ENCODE assay signal across 22 mouse cellular contexts in the genomic region with DNA sequence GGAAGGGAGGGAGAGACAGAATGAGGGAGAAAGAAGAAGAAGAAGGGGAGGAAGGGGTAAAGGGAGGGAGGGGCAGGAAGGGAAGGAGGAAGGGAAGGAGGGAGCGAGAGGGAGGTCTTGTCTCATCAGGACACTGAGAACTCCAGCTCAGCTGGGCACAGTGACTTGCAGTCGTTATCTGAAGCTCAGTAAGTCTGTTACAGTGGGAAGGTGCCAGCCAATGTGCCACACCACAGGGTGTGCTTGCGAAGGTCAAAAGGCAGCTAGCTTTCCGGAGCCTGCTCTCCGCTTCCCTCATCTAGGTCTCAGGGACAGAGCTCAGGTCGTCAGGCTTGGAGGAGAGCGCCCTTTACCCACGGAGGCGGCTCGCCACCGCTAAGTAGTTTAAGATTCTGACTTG.
DNase-seq lines count a peak whose midpoint lies in the region; ATAC-seq and TF ChIP-seq lines count a peak whose summit lies in the region.
"Had no signal": no experiment of that assay in that cellular context is flagged by ENCODE, and none has a peak within 500 bp of the region (broad histone marks: within the 10 kb centered on the region; RNA-seq: fewer than 3 reads in every experiment).

No protein-coding gene starts in this region.

- TF ChIP-seq EP300 in heart, adult 2 months (IDR thresholded peaks at IDR 0.05; ENCODE audit: insufficient read depth, low read depth, low read length) = peak; percentile 65; the same call in 1 of the 2 replicates
- TF ChIP-seq EP300 in stomach, postnatal 0 days (optimal IDR thresholded peaks at IDR 0.05) = no peak

- TF ChIP-seq CTCF in heart, adult 2 months (IDR thresholded peaks at IDR 0.05) = no peak
- TF ChIP-seq CTCF in stomach, postnatal 0 days (IDR thresholded peaks at IDR 0.05; ENCODE audit: low read depth) = no peak
- no peak for TF ChIP-seq CTCF in gastrocnemius, adult 2 months (IDR thresholded peaks at IDR 0.05)

- peaks cover 25% of the 10 kb centered on the region for H3K4me1 ChIP-seq in heart, adult 2 months (ENCODE audit: control insufficient read depth, insufficient read depth, low read length)
- H3K4me1 ChIP-seq in megakaryocyte, embryonic 14.5 days = peaks cover 9% of the 10 kb centered on the region
- peaks cover 18% of the 10 kb centered on the region for H3K4me1 ChIP-seq in intestine, embryonic 14.5 days (replicated peaks; ENCODE audit: control insufficient read depth, insufficient read depth, low read length)
- H3K4me1 ChIP-seq in stomach, postnatal 0 days (replicated peaks; ENCODE audit: control insufficient read depth, insufficient read depth) = 0 out of 2 replicates have a peak, but pooled peaks cover 5% of the 10 kb centered on the region

- H3K79me2 ChIP-seq in heart, adult 2 months (replicated peaks; ENCODE audit: control insufficient read depth, insufficient read depth, low read length) = no peaks in the 10 kb centered on the region

- intact Hi-C loops in heart, adult 2 months (cut with DNase I) = no loop called here
- intact Hi-C loops in heart, postnatal 36 days (cut with DNase I) = loop anchor here (5.0 kb wide), 1 partner anchor 49 kb away; no protein-coding TSS in a partner anchor
- intact Hi-C loops in gastrocnemius, adult 2 months (cut with DNase I) = no loop called here

- ATAC-seq in megakaryocyte, adult 5-6 weeks (ENCODE audit: poor library complexity, severe bottlenecking) = no peak
- ATAC-seq in intestine, embryonic 14.5 days (replicated peaks; ENCODE audit: low FRiP score, low TSS enrichment, low read depth) = no peak
- no peak for ATAC-seq in stomach, postnatal 0 days (ENCODE audit: low FRiP score, low TSS enrichment)
- ATAC-seq: forebrain, embryonic 16.5 days; lung, postnatal 0 days; midbrain, embryonic 16.5 days had no signal

- TF ChIP-seq POLR2A in heart, adult 2 months (IDR thresholded peaks at IDR 0.05; ENCODE audit: insufficient read depth, low read depth, low read length) = no peak

- WGBS in heart, adult 2 months = 50% methylated on average over 11 of the region's 11 CpGs
- 56% methylated on average over 11 of the region's 11 CpGs for WGBS in intestine, embryonic 14.5 days
- 44% methylated on average over 11 of the region's 11 CpGs for WGBS in stomach, postnatal 0 days

- H3K4me2 ChIP-seq in intestine, embryonic 14.5 days (ENCODE audit: low read length) = no peak overlapping the region
- no peak overlapping the region for H3K4me2 ChIP-seq in stomach, postnatal 0 days (replicated peaks; ENCODE audit: low read depth)
- H3K4me2 ChIP-seq: embryonic facial prominence, embryonic 15.5 days; limb, embryonic 13.5 days; liver, embryonic 15.5 days had no signal

- H3K9ac ChIP-seq in heart, adult 2 months (ENCODE audit: low read depth, low read length) = no peak overlapping the region
- no peak overlapping the region for H3K9ac ChIP-seq in intestine, embryonic 14.5 days (ENCODE audit: low read length)
- no peak overlapping the region for H3K9ac ChIP-seq in stomach, postnatal 0 days (ENCODE audit: low read length)
- H3K9ac ChIP-seq: embryonic facial prominence, embryonic 15.5 days; limb, embryonic 13.5 days; liver, embryonic 15.5 days had no signal

- peak; percentile 39 to 65 for DNase-seq in heart, adult 2 months
- no peak for DNase-seq in heart, postnatal 36 days
- peak; percentile 40 for DNase-seq in intestine, embryonic 14.5 days (ENCODE audit: low spot score)
- peak; percentile 46 for DNase-seq in stomach, postnatal 0 days (ENCODE audit: low spot score)
- no peak for DNase-seq in gastrocnemius, adult 2 months
- DNase-seq in cerebellum, adult 8-10 months = no peak
- DNase-seq: adrenal gland, postnatal 25 days; cerebellum, adult 11-12 months; cerebellum, postnatal 25 days; kidney, adult 9 months; kidney, postnatal 4 days; spleen, adult 18-20 months; thymus, postnatal 14 days had no signal

- no peak overlapping the region for H3K4me3 ChIP-seq in heart, adult 2 months
- H3K4me3 ChIP-seq in megakaryocyte, embryonic 14.5 days (replicated peaks) = peak overlapping the region; percentile 53
- no peak overlapping the region for H3K4me3 ChIP-seq in intestine, embryonic 14.5 days (ENCODE audit: low read depth, low read length)
- H3K4me3 ChIP-seq in stomach, postnatal 0 days (ENCODE audit: low read depth, low read length) = no peak overlapping the region
- H3K4me3 ChIP-seq in gastrocnemius, adult 2 months = no peak overlapping the region
- H3K4me3 ChIP-seq: embryonic facial prominence, embryonic 15.5 days; hindbrain, embryonic 10.5 days; limb, embryonic 13.5 days; liver, embryonic 15.5 days had no signal

- peaks cover 7% of the 10 kb centered on the region for H3K36me3 ChIP-seq in heart, adult 2 months (ENCODE audit: control insufficient read depth, insufficient read depth, low read length)
- no peaks in the 10 kb centered on the region for H3K36me3 ChIP-seq in megakaryocyte, embryonic 14.5 days (replicated peaks; ENCODE audit: low read length)
- no peaks in the 10 kb centered on the region for H3K36me3 ChIP-seq in intestine, embryonic 14.5 days (ENCODE audit: control insufficient read depth, insufficient read depth, low read length)
- no peaks in the 10 kb centered on the region for H3K36me3 ChIP-seq in stomach, postnatal 0 days (ENCODE audit: control insufficient read depth, insufficient read depth, low read length)
- H3K36me3 ChIP-seq: embryonic facial prominence, embryonic 15.5 days; hindbrain, embryonic 10.5 days; limb, embryonic 13.5 days; liver, embryonic 15.5 days had no signal

- H3K27ac ChIP-seq in heart, adult 2 months = peak overlapping the region; percentile 70
- no peak overlapping the region for H3K27ac ChIP-seq in intestine, embryonic 14.5 days (ENCODE audit: low read depth)
- peak overlapping the region; percentile 92 for H3K27ac ChIP-seq in stomach, postnatal 0 days (replicated peaks)
- H3K27ac ChIP-seq in gastrocnemius, adult 2 months = no peak overlapping the region
- H3K27ac ChIP-seq: embryonic facial prominence, embryonic 15.5 days; hindbrain, embryonic 10.5 days; limb, embryonic 13.5 days; liver, embryonic 15.5 days had no signal

- no peaks in the 10 kb centered on the region for H3K27me3 ChIP-seq in heart, adult 2 months (ENCODE audit: control insufficient read depth, insufficient read depth, low read length)
- peaks cover 46% of the 10 kb centered on the region for H3K27me3 ChIP-seq in megakaryocyte, embryonic 14.5 days (replicated peaks)
- H3K27me3 ChIP-seq in intestine, embryonic 14.5 days (replicated peaks; ENCODE audit: control insufficient read depth, insufficient read depth, low read length) = no peaks in the 10 kb centered on the region
- H3K27me3 ChIP-seq in stomach, postnatal 0 days (ENCODE audit: control insufficient read depth, insufficient read depth, low read length) = no peaks in the 10 kb centered on the region
- H3K27me3 ChIP-seq: embryonic facial prominence, embryonic 15.5 days; limb, embryonic 13.5 days; liver, embryonic 15.5 days had no signal

- H3K9me3 ChIP-seq in megakaryocyte, embryonic 14.5 days = no peaks in the 10 kb centered on the region
- H3K9me3 ChIP-seq in intestine, embryonic 14.5 days (ENCODE audit: control insufficient read depth, low read length) = no peaks in the 10 kb centered on the region
- H3K9me3 ChIP-seq in stomach, postnatal 0 days (ENCODE audit: control insufficient read depth, low read length) = no peaks in the 10 kb centered on the region
- H3K9me3 ChIP-seq: embryonic facial prominence, embryonic 15.5 days; hindbrain, embryonic 10.5 days; limb, embryonic 13.5 days; liver, embryonic 15.5 days had no signal

Comparison
In these comparisons a context has a peak if more than half of its experiments do, and no peak if none do; other contexts are left out.
1. DNase-seq: peak in heart, adult 2 months (2 of 2), intestine, embryonic 14.5 days (single experiment) and stomach, postnatal 0 days (single experiment); none in heart, postnatal 36 days (0 of 2), gastrocnemius, adult 2 months (single experiment) and cerebellum, adult 8-10 months (single experiment).
2. H3K27ac ChIP-seq: peak in heart, adult 2 months (single experiment) and stomach, postnatal 0 days (single experiment); none in intestine, embryonic 14.5 days (single experiment) and gastrocnemius, adult 2 months (single experiment).